Mouse (Mus musculus) midbrain, embryonic 13.5 days (tissue): Measurements from ENCODE around the gene Tmsb10. TPM values are rescaled to one million over a fixed set of nuclear protein-coding genes. Genes with fewer than 3 reads are reported as not detected.

Experiments
- ATAC-seq: fragments of 200-750 bp; cut with Nextera tagmentation; 2 replicates; pipeline ENCODE4 v1.8.0; 2017; ENCODE audit warnings: mild to moderate bottlenecking, moderate TSS enrichment, moderate library complexity
- H3K27ac ChIP-seq: fragments of 300-500 bp; sonication (generic); 2 replicates; pipeline ENCODE4 v1.5.1; 2015; ENCODE audit warnings: inconsistent platforms, mild to moderate bottlenecking, moderate library complexity
- H3K27me3 ChIP-seq: fragments of 300-500 bp; sonication (generic); 2 replicates; pipeline ENCODE4 v1.6.1; 2015; ENCODE audit warnings: mild to moderate bottlenecking, inconsistent platforms
- H3K36me3 ChIP-seq: fragments of 300-500 bp; sonication (generic); 2 replicates; pipeline ENCODE4 v1.6.1; 2015; ENCODE audit warnings: mild to moderate bottlenecking, inconsistent platforms
- H3K4me1 ChIP-seq: fragments of 300-500 bp; sonication (generic); replicated peaks from 2 replicates; pipeline ENCODE4 v1.6.1; 2015; ENCODE audit warnings: inconsistent platforms
- H3K4me2 ChIP-seq: fragments of 300-500 bp; sonication (generic); replicated peaks from 2 replicates; pipeline ENCODE4 v1.6.1; 2015; ENCODE audit warnings: moderate library complexity, mild to moderate bottlenecking, inconsistent platforms
- H3K4me3 ChIP-seq: fragments of 300-500 bp; sonication (generic); replicated peaks from 2 replicates; pipeline ENCODE4 v1.5.1; 2015; ENCODE audit warnings: mild to moderate bottlenecking, inconsistent platforms
- H3K9ac ChIP-seq: fragments of 300-500 bp; sonication (generic); replicated peaks from 2 replicates; pipeline ENCODE4 v1.6.1; 2015; ENCODE audit warnings: mild to moderate bottlenecking, inconsistent platforms
- H3K9me3 ChIP-seq: fragments of 300-500 bp; sonication (generic); 2 replicates; pipeline ENCODE4 v1.6.1; 2016; ENCODE audit warnings: mild to moderate bottlenecking, inconsistent platforms
- WGBS: fragments of 180-500 bp; shearing (Covaris S2); methylation state at CpG from one replicate; pipeline ENCODE4 v1.1.7; 2015; 5-methylcytosine and 5-hydroxymethylcytosine counted together
- polyA plus RNA-seq: library from polyadenylated mRNA; unstranded; fragments of >200 nt; fragmentation: Nextera tagmentation; extraction: Ambion mirVana; gene quantifications from 2 replicates; pipeline ENCODE4 v1.2.1, GENCODE M21; 2015

Gene Tmsb10
- polyA plus RNA-seq, 1 experiment from 2014 or later: 4,994 TPM

GRCm38 (mm10) chr6:72926755-72927482 is 31.6 kb downstream of the Tmsb10 start:
- no peaks in the 10 kb centered on the region for H3K27me3 ChIP-seq
- no peak for ATAC-seq
- H3K4me1 ChIP-seq: no peaks in the 10 kb centered on the region
- no peaks in the 10 kb centered on the region for H3K36me3 ChIP-seq
- H3K27ac ChIP-seq: no peak overlapping the region
- WGBS: 19% methylated on average over 9 of the region's 9 CpGs
- H3K4me2 ChIP-seq: no peak overlapping the region
- no peak overlapping the region for H3K9ac ChIP-seq
- no peak overlapping the region for H3K4me3 ChIP-seq
- H3K9me3 ChIP-seq: no peaks in the 10 kb centered on the region

DNA sequence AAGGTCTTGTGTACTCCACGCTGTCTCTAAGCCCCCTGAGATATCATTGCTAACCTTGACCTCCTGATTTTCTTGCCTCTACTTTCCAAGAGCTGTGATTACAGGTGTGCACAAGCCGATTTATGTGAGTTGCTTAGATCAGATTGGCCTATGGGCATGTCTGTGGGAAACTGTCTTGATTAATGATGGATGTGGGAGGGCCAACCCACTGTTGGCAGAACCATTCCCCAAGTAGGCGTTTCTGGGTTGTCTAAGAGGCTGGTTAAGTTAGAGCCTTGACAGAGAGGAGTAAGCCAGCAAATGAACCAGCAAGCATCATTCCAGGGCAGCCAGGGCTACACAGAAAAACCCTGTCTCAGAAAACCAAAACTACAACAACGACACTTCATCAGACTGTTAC is 32.5 kb downstream of the Tmsb10 start:
- Histone ChIP-seq H3K9me3 (no peaks in the 10 kb centered on the region), H3K27me3 (no peaks in the 10 kb centered on the region), H3K27ac (no peak overlapping the region), H3K4me1 (no peaks in the 10 kb centered on the region), H3K36me3 (no peaks in the 10 kb centered on the region), H3K4me2 (no peak overlapping the region), H3K9ac (no peak overlapping the region), H3K4me3 (no peak overlapping the region)
- 87% methylated on average over 4 of the region's 4 CpGs for WGBS
- ATAC-seq: no peak

DNA sequence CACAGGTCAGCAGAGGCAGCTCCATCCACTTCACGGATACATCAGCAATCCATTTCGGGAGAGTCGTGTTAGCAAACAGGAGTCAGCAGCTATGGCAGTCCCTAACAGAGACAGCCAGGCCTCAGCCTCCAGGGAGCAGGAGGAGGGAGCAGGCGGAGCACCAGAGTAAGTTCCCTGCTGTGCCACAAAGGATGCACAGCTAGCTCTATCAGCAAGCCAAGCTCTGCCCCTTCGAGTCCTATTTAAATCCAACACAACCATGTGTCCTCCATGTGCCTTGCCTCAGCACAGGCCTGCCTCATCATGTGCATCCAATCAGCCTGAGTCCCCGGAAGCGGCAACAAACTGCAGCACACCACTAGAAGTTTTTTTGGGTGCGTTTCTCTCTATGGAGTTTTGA is 35.2 kb downstream of the Tmsb10 start:
- Histone ChIP-seq H3K27ac (no peak overlapping the region), H3K9ac (no peak overlapping the region), H3K36me3 (no peaks in the 10 kb centered on the region), H3K4me3 (no peak overlapping the region), H3K4me2 (no peak overlapping the region), H3K27me3 (no peaks in the 10 kb centered on the region), H3K9me3 (no peaks in the 10 kb centered on the region), H3K4me1 (no peaks in the 10 kb centered on the region)
- 87% methylated on average over 8 of the region's 8 CpGs for WGBS
- no peak for ATAC-seq

DNA sequence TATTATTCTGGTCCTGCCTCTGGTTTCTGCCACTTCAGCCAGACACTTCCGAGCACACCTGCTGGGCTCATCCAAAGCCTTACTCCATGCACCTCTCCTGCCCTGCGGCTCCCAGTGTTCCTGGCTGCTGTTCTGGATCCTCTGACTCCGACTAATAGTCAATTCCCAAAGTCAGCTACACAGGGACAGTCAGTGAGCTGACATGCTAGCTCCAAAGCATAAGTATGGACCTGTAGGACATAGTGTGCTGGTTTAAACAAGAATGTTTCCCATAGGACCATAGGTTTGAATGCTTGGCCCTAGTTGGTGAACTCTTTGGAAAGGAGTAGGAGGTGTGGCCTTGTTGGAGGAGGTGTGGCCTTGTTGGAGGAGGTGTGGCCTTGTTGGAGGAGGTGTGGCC is 37.5 kb downstream of the Tmsb10 start:
- no peak overlapping the region for H3K4me3 ChIP-seq
- H3K27ac ChIP-seq: no peak overlapping the region
- H3K4me1 ChIP-seq: no peaks in the 10 kb centered on the region
- WGBS: 96% methylated on average over 3 of the region's 3 CpGs
- H3K4me2 ChIP-seq: no peak overlapping the region
- no peak for ATAC-seq
- no peaks in the 10 kb centered on the region for H3K9me3 ChIP-seq
- H3K9ac ChIP-seq: no peak overlapping the region
- H3K36me3 ChIP-seq: no peaks in the 10 kb centered on the region
- no peaks in the 10 kb centered on the region for H3K27me3 ChIP-seq

- Histone ChIP-seq H3K27me3 (no peaks in the 10 kb centered on the region), H3K9me3 (no peaks in the 10 kb centered on the region), H3K4me2 (no peak overlapping the region), H3K4me3 (no peak overlapping the region), H3K9ac (no peak overlapping the region), H3K27ac (no peak overlapping the region), H3K36me3 (no peaks in the 10 kb centered on the region), H3K4me1 (no peaks in the 10 kb centered on the region)
- WGBS: 60% methylated on average over 9 of the region's 9 CpGs
- no peak for ATAC-seq
Observed at GRCm38 (mm10) chr6:72918510-72919033, 40.0 kb downstream of the Tmsb10 start.

DNA sequence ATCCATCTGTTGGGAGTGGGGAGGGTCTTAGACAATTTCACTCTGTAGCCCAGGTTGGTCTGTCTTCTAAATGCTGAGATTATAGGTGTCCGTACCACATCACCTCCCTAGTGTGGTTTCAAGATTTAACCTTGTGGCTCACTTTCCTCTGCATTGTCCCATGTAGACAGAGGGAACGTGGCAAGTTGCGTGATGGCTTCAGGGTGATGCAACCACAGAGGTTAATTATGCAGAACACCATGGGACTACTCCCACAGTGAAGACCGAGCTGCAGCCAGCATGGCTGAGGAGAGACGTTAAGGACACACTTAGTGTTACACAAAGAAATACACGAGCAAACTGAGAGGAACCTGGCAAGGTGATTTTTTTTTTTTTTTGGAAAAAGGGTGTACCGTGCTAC is 42.2 kb downstream of the Tmsb10 start:
- Histone ChIP-seq H3K4me1 (no peaks in the 10 kb centered on the region), H3K27me3 (no peaks in the 10 kb centered on the region), H3K36me3 (no peaks in the 10 kb centered on the region), H3K4me2 (no peak overlapping the region), H3K9me3 (0 out of 2 replicates have a peak, but pooled peaks cover under 1% of the 10 kb centered on the region), H3K9ac (no peak overlapping the region), H3K27ac (no peak overlapping the region), H3K4me3 (no peak overlapping the region)
- no peak for ATAC-seq
- 84% methylated on average over 7 of the region's 7 CpGs for WGBS

DNA sequence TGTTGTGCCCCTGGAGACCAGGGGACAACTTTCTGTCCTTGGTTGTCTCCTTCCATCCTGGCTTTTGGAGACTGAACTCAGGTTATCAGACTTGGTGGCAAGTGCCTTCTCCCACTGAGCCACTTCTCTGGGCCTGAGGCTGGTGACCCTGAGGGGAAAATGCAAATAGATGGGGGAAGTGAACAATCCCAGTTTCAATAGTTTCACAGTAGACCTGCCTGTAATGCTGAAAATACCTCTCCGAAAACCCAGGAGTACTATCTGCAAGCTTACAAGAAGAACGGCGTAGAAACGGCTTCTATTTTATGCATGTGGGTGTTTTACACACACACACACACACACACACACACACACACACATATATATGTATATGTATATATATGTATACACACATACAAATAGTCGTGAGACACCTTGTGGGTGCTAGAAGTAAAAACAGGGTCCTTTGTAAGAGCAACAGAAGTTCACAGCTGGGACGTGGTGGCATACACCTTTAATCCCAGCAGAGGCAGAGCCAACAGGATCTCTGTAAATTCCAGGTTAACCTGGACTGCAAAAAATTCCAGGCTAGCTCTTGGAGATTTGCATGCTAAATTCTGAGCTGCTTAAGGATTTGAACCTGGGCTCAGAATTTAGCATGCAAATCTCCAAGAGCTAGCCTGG is 44.3 kb downstream of the Tmsb10 start:
- no peak overlapping the region for H3K4me3 ChIP-seq
- H3K9me3 ChIP-seq: 0 out of 2 replicates have a peak, but pooled peaks cover 3% of the 10 kb centered on the region
- H3K9ac ChIP-seq: no peak overlapping the region
- no peaks in the 10 kb centered on the region for H3K27me3 ChIP-seq
- H3K36me3 ChIP-seq: no peaks in the 10 kb centered on the region
- no peaks in the 10 kb centered on the region for H3K4me1 ChIP-seq
- ATAC-seq: no peak
- 80% methylated on average over 6 of the region's 6 CpGs for WGBS
- no peak overlapping the region for H3K4me2 ChIP-seq
- H3K27ac ChIP-seq: no peak overlapping the region

DNA sequence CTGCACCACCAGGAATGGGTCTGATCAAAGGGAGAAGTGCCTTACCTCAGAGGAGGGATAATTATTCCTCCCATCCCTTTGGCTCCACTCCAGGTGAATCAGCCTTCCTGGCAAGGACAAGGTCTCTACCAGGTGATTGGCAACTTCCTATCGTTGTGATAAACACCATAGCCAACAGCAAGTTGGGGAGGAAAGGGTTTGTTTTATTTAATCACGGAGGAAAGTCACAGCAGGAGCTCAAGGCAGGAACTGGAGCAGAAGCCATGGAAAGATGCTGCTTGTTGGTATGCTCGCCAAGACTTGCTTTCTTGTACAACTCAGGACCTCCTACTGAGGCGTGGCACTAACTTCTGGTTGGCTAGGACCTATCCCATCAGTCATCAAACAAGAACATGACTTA is 47.3 kb downstream of the Tmsb10 start:
- Histone ChIP-seq H3K9me3 (0 out of 2 replicates have a peak, but pooled peaks cover 3% of the 10 kb centered on the region), H3K27ac (no peak overlapping the region), H3K4me1 (no peaks in the 10 kb centered on the region), H3K36me3 (no peaks in the 10 kb centered on the region), H3K9ac (no peak overlapping the region), H3K4me2 (no peak overlapping the region), H3K27me3 (no peaks in the 10 kb centered on the region), H3K4me3 (no peak overlapping the region)
- WGBS: 70% methylated on average over 4 of the region's 4 CpGs
- ATAC-seq: no peak

Other genes with a start within 250 kb of the Tmsb10 start
- 7.9 and 9.7 TPM in 2 replicates for gene Tcf7l1, start 169.5 kb downstream of the Tmsb10 start, polyA plus RNA-seq
- gene Kcmf1, start 58.8 kb downstream of the Tmsb10 start, polyA plus RNA-seq: 25.7 and 26.1 TPM in 2 replicates